Mouse (Mus musculus): Measurements from ENCODE around the gene Ankrd13a. TPM values are rescaled to one million over a fixed set of nuclear protein-coding genes. Genes with fewer than 3 reads are reported as not detected.
A peak's percentile ranks its signal among the peaks of the same experiment; 100 is the strongest.

The Ankrd13a gene
- polyA plus RNA-seq, 1 experiment from 2014 or later = 87.5 TPM

DNA sequence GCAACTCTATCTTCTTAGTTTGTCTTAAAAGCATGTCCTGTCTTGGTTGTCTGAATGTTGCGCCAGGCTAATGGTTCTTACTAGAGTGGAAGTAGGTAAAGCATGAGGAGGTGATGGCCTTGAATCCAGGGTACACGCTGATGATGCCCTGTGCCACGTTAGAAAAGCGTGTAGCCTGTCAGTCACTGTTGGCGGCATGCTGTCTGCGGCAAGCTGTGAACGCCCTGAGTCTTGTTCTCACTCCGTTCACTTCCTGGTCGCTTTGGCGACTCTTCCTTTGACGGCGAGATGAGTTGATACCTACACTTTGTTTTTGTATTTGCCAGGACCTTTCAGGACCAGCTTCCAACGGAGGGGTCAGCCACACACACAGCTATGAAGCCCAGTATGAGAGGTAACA is 28.8 kb downstream of the Ankrd13a start:
- Histone ChIP-seq H3K27ac (no peak overlapping the region), H3K36me3 (peaks cover 83% of the 10 kb centered on the region), H3K27me3 (replicated peaks) (no peaks in the 10 kb centered on the region), H3K4me3 (no peak overlapping the region), H3K9me3 (replicated peaks) (no peaks in the 10 kb centered on the region), H3K4me2 (no peak overlapping the region), H3K4me1 (peaks cover 50% of the 10 kb centered on the region), H3K9ac (no peak overlapping the region)
- WGBS (ENCODE audit: insufficient replicate concordance) = 82% methylated on average over 13 of the region's 13 CpGs
- no peak for ATAC-seq

DNA sequence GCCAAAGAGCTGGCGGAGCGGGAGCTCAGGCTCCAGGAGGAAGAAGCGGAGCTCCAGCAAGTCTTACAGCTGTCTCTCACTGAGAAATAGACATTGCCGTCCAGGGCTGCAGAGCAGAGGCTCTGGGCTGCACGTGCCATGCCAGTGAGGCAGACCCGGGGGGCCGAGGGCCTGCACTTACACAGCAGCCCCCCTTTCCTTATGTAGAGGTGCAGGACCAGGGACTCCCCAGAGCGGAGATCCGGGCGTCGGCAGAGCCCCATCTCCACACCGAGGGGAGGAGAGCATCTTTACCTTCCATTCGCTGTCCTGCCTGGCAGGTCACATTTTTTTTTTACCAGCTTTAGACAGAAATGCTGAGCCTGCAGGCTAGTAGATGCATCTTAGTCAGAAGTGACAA is 29.9 kb downstream of the Ankrd13a start:
- peaks cover 62% of the 10 kb centered on the region for H3K4me1 ChIP-seq
- H3K9me3 ChIP-seq (replicated peaks) = no peaks in the 10 kb centered on the region
- no peak overlapping the region for H3K9ac ChIP-seq
- WGBS (ENCODE audit: insufficient replicate concordance) = 89% methylated on average over 13 of the region's 13 CpGs
- no peak overlapping the region for H3K4me2 ChIP-seq
- H3K27me3 ChIP-seq (replicated peaks) = no peaks in the 10 kb centered on the region
- no peak for ATAC-seq
- H3K4me3 ChIP-seq = no peak overlapping the region
- peaks cover 78% of the 10 kb centered on the region for H3K36me3 ChIP-seq
- no peak overlapping the region for H3K27ac ChIP-seq

DNA sequence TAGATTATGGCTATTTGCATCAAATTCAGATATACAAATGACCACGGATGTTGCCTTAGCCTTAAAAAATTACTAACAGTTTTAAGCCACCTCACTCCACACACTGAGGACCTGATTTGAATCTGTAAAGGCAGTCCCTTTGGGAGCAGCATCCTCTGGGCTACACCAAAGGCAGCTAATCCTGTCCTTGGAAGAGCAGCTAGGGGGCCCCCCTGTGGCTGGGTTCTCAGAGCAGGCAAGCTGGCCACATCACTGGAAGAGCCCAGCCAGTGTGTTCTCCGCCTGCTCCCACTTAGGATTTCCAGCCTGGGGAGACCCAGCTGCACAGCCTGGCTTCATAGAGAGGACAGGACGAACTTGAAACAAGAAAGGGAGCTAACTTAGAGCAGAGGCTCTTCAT is 30.5 kb downstream of the Ankrd13a start:
- Histone ChIP-seq H3K4me2 (no peak overlapping the region), H3K27me3 (replicated peaks) (no peaks in the 10 kb centered on the region), H3K27ac (no peak overlapping the region), H3K36me3 (peaks cover 76% of the 10 kb centered on the region), H3K9ac (no peak overlapping the region), H3K4me1 (peaks cover 66% of the 10 kb centered on the region), H3K9me3 (replicated peaks) (no peaks in the 10 kb centered on the region), H3K4me3 (no peak overlapping the region)
- WGBS (ENCODE audit: insufficient replicate concordance) = 59% methylated on average over 3 of the region's 3 CpGs
- ATAC-seq = no peak

DNA sequence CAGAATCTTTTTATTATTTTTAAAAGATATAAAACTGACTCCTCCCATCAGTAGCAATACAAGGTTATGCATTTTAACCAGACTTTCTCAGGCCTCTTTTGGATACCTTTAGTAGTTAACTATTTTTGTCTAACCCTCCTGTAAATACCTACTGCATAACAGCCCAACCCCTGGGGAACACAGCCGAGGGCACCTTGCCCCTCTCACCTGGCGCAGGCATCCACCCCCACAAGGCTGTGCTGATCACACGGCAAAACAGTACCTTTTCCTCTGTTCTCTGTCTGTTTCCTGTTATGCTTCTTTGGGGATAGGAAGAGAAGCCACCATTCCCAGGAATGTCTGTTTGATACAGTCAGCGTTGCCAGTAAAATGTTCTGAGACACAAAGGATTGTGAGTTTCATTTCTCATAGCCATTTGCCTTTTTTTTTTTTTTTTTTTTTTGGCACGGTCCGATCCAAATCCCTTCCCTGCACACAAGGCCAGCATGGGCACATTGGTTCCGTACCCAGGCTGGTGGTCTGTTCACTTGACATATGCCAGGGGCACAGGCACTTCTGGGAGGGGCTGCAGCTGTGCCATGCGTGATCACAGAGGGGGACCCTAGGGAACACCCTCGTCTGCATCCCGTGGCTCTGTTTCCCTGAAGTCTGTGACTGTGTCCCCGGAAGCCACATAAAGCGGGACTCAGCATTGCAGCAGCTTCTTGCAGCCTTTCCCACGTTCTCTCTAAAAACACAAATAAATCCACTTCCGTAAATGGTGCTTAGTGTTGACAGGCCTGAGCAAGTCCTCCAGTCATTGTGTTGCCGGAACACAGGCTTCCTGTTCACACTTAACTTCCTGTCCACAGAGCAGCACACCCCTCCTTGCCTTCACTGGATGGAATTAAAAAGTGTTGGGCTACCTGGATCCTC is 31.2 kb downstream of the Ankrd13a start:
- Histone ChIP-seq H3K9ac (no peak overlapping the region), H3K27me3 (replicated peaks) (no peaks in the 10 kb centered on the region), H3K4me1 (peaks cover 63% of the 10 kb centered on the region), H3K27ac (peak overlapping the region; percentile 85), H3K4me3 (no peak overlapping the region), H3K36me3 (peaks cover 72% of the 10 kb centered on the region), H3K9me3 (replicated peaks) (no peaks in the 10 kb centered on the region), H3K4me2 (peak overlapping the region; percentile 61; the same call in 1 of the 2 replicates)
- no peak for ATAC-seq
- WGBS (ENCODE audit: insufficient replicate concordance) = 60% methylated on average over 15 of the region's 15 CpGs

DNA sequence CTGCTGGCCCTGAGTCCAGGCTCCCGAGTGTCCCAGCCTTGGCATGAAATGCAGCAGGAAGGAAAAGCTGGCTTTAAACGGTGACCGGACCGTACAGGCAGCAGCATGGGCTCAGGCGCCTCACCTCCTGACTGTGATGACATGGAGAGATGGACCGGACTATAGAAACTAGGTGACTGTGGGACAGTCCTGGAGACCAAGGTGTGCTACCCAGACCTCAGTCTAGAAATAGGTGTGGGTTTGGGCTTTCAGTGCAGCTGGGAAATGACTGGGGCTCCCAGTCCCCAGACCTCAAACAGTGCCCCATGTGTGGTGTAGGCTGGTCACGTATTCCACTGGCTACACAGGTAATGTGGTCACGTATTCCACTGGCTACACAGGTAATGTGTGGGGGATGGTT is 32.2 kb downstream of the Ankrd13a start:
- Histone ChIP-seq H3K4me1 (peaks cover 63% of the 10 kb centered on the region), H3K36me3 (peaks cover 66% of the 10 kb centered on the region), H3K4me3 (no peak overlapping the region), H3K9ac (peak overlapping the region; percentile 48), H3K27ac (peak overlapping the region; percentile 85), H3K27me3 (replicated peaks) (no peaks in the 10 kb centered on the region), H3K4me2 (peak overlapping the region; percentile 61), H3K9me3 (replicated peaks) (no peaks in the 10 kb centered on the region)
- 0 out of 2 replicates have a peak, but pooled peaks have one; percentile 13 for ATAC-seq
- 59% methylated on average over 8 of the region's 8 CpGs for WGBS (ENCODE audit: insufficient replicate concordance)

DNA sequence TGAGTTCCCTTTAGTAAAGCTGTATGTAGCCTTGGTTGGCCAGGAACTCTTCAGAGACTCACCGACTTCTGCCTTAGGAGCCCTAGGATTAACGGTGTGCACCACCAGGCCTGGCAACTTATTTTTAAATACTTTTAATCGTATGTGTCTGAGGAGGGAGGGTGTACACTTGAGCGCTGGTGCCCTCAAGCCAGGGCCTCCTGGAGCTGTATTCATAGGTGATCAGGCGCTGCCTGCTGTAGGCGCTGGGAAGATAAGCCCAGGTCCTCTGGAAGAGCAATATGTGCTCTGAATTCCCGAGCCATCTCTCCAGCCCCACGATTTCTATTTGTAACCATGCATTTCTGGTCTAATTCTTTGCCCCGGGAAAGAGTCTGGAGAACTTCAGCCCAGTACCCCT is 32.6 kb downstream of the Ankrd13a start:
- Histone ChIP-seq H3K36me3 (peaks cover 62% of the 10 kb centered on the region), H3K4me1 (peaks cover 64% of the 10 kb centered on the region), H3K4me2 (peak overlapping the region; percentile 61), H3K27ac (peak overlapping the region; percentile 85), H3K4me3 (peak overlapping the region; percentile 13; the same call in 1 of the 2 replicates), H3K9me3 (replicated peaks) (no peaks in the 10 kb centered on the region), H3K9ac (peak overlapping the region; percentile 48), H3K27me3 (replicated peaks) (no peaks in the 10 kb centered on the region)
- ATAC-seq = peak; percentile 72
- WGBS (ENCODE audit: insufficient replicate concordance) = 24% methylated on average over 9 of the region's 9 CpGs

DNA sequence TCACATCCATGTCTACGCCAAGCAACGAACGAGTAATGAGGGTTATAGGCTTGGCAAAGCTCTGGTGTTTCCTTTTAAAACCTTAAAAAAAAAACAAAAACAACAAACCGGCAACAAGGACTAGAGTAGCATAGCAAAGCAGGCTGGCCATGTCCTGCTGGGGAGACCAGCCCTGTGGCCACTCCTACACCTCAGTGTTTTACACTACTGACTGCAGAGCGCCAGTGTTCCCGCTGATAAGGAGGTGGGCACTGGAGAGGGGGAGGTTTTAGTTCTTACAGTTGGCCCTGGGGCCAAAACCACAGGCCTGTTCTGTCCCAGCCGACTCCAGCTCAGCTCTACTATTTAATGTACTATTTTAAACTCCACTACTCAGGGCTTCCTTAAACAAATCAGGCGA is 33.0 kb downstream of the Ankrd13a start:
- Histone ChIP-seq H3K27ac (peak overlapping the region; percentile 85), H3K4me3 (0 out of 2 replicates have a peak overlapping the region, but pooled peaks have one; percentile 13), H3K9ac (peak overlapping the region; percentile 48), H3K27me3 (replicated peaks) (no peaks in the 10 kb centered on the region), H3K4me2 (peak overlapping the region; percentile 61), H3K36me3 (peaks cover 59% of the 10 kb centered on the region), H3K9me3 (replicated peaks) (no peaks in the 10 kb centered on the region), H3K4me1 (peaks cover 68% of the 10 kb centered on the region)
- peak; percentile 84 for ATAC-seq
- 16% methylated on average over 8 of the region's 8 CpGs for WGBS (ENCODE audit: insufficient replicate concordance)

DNA sequence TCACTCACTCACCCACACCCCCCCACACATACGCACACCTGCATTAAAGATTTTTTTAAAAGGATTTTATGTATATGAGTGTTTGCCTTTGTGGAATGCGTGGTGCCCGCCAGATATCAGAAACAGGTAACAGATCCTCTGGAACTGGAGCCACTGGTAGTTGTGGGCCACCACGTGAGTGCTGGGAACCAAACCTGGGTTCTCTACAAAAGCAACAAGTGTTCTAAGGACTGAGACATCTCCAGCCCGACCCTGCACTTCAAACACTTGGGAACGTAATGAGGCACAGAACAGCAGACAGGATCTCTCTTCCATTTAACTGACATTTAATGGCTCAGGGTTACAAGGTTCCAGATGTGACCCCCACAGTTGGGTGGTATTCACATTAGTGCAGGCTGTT is 33.4 kb downstream of the Ankrd13a start:
- H3K4me2 ChIP-seq = peak overlapping the region; percentile 61
- no peaks in the 10 kb centered on the region for H3K27me3 ChIP-seq (replicated peaks)
- H3K4me1 ChIP-seq = peaks cover 73% of the 10 kb centered on the region
- no peaks in the 10 kb centered on the region for H3K9me3 ChIP-seq (replicated peaks)
- H3K36me3 ChIP-seq = peaks cover 56% of the 10 kb centered on the region
- H3K4me3 ChIP-seq = no peak overlapping the region
- WGBS (ENCODE audit: insufficient replicate concordance) = 39% methylated on average over 6 of the region's 6 CpGs
- H3K9ac ChIP-seq = peak overlapping the region; percentile 48
- peak overlapping the region; percentile 85 for H3K27ac ChIP-seq
- no peak for ATAC-seq

DNA sequence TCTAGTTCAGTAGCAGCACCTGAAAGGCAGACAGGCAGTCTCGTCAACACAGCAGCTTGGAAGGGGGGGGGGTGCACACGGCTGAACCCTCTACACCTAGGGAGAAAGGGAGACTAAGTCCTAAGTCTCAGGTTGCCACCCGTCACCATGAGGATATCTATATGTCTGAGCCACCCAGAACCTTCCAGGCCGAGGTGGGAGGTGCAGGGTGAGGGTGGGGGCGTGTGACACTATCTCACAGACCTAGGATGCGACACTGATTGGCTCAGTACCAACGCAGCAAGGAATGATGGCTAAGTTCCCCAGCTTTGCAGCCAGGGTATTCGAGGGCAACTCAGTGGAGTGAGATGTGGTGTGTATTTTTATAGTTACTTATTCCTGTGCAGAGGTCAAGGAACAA is 33.9 kb downstream of the Ankrd13a start:
- 28% methylated on average over 8 of the region's 8 CpGs for WGBS (ENCODE audit: insufficient replicate concordance)
- Histone ChIP-seq H3K4me2 (peak overlapping the region; percentile 61), H3K9ac (peak overlapping the region; percentile 48; the same call in 1 of the 2 replicates), H3K36me3 (peaks cover 51% of the 10 kb centered on the region), H3K4me1 (peaks cover 77% of the 10 kb centered on the region), H3K27ac (peak overlapping the region; percentile 85), H3K9me3 (replicated peaks) (no peaks in the 10 kb centered on the region), H3K4me3 (no peak overlapping the region), H3K27me3 (replicated peaks) (no peaks in the 10 kb centered on the region)
- ATAC-seq = peak; percentile 63

DNA sequence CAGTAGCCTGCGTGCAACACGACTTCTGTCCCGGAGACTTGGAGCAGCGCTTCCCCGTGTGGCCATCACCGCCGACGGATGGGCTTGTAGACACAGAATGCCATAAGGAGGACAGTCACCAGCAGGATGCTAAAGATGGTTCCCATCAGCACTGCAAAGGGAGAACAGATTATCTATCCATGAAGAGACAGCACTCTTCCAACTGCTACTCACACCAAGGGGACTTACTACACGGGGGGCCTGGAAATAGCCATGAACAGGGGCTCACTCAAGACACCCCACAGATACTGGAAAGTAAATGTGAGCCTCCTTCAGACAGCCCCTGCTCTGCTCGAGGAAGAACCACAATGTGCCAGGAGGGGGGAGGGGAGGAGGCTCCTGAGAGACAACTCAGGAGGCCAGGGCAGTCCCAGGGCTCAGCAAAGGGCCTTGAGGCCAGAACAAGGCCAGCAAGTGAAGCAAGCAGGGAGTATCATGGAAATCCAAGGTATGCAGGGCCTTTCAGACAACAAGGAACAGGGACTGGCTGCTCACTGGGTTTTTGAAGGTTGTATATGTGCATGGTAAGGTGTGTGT is 34.8 kb downstream of the Ankrd13a start:
- Histone ChIP-seq H3K4me1 (peaks cover 77% of the 10 kb centered on the region), H3K27ac (peak overlapping the region; percentile 62), H3K4me3 (no peak overlapping the region), H3K36me3 (peaks cover 43% of the 10 kb centered on the region), H3K27me3 (replicated peaks) (no peaks in the 10 kb centered on the region), H3K4me2 (no peak overlapping the region), H3K9me3 (replicated peaks) (no peaks in the 10 kb centered on the region), H3K9ac (no peak overlapping the region; the same call in 1 of the 2 replicates)
- no peak for ATAC-seq
- WGBS (ENCODE audit: insufficient replicate concordance) = 75% methylated on average over 10 of the region's 10 CpGs

DNA sequence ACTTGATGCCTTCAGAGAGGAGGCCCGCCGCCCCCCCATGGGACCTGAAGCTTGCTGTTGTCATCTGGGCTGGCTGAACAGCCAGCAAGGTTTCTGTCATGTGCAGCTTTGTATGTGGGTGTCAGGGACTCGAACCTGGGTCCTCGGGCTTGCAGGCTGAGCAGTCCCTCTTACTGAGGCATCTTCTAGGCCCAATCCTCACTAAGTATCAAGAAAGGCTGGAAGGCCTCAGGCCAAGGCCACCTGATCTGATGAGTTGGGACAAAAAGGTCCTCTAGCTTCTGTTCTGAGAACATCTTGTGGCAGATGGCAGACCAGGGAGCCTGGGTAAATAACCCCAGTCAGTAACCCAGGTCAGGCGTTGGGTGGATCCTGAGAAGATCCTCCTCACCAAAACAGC is 35.3 kb downstream of the Ankrd13a start:
- H3K27me3 ChIP-seq (replicated peaks) = no peaks in the 10 kb centered on the region
- peaks cover 37% of the 10 kb centered on the region for H3K36me3 ChIP-seq
- H3K4me1 ChIP-seq = peaks cover 77% of the 10 kb centered on the region
- no peaks in the 10 kb centered on the region for H3K9me3 ChIP-seq (replicated peaks)
- WGBS (ENCODE audit: insufficient replicate concordance) = 62% methylated on average over 5 of the region's 5 CpGs
- H3K27ac ChIP-seq = peak overlapping the region; percentile 62
- ATAC-seq = no peak
- H3K4me2 ChIP-seq = no peak overlapping the region
- H3K9ac ChIP-seq = no peak overlapping the region
- no peak overlapping the region for H3K4me3 ChIP-seq

DNA sequence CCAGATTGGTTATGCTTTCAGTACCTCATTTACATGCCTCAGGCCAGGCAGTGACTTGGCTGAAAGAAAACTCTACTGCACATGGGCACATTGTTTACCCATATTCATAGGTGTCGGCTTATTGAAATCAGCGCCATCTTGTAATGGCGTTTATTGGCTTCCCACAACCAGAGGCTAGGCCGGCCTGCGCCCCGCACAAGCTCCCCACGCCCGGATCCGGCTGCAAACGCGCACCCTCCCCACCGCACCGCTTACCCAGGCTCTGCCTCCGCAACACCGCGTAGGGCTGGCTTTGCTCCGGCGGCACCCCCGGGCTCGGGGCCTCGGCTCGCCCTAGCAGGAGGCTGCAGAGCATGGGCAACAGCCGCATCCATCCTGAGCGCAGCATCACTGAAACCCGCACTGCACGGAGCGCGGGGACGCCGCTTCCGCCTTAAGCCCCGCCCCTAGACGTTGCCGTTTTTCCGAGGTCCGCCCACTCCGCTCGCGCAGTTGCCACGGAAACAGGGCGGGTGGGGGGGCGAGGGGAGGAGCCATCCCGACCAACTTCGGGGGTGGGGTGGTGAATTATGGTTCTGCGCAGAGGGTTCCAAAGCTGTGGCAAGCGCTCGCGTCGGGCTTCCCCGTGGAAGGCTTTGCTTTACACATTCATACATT is 39.2 kb downstream of the Ankrd13a start:
- H3K9ac ChIP-seq = peak overlapping the region; percentile 84
- H3K27ac ChIP-seq = peak overlapping the region; percentile 81
- peak overlapping the region; percentile 81 for H3K4me2 ChIP-seq
- H3K27me3 ChIP-seq (replicated peaks) = no peaks in the 10 kb centered on the region
- peak; percentile 83 for ATAC-seq
- 0% methylated on average over 50 of the region's 50 CpGs for WGBS (ENCODE audit: insufficient replicate concordance)
- peak overlapping the region; percentile 86 for H3K4me3 ChIP-seq
- no peaks in the 10 kb centered on the region for H3K9me3 ChIP-seq (replicated peaks)
- peaks cover 18% of the 10 kb centered on the region; the same call in 1 of the 2 replicates for H3K36me3 ChIP-seq
- H3K4me1 ChIP-seq = peaks cover 53% of the 10 kb centered on the region
